Mouse (Mus musculus): Measurements from ENCODE around the gene Mob3c.

GRCm38 (mm10) chr4:115821431-115821830 lies 6.5 kb upstream of the Mob3c start:
- no peak for TF ChIP-seq CTCF (IDR thresholded peaks at IDR 0.05; ENCODE audit: control insufficient read depth, insufficient read depth, insufficient read length)
- TF ChIP-seq USF1 (IDR thresholded peaks at IDR 0.05; ENCODE audit: low read depth), result no peak
- TF ChIP-seq MAX (IDR thresholded peaks at IDR 0.05), result no peak
- no peak for TF ChIP-seq CEBPB (IDR thresholded peaks at IDR 0.05; ENCODE audit: low read depth)
- TF ChIP-seq MYOD1 (IDR thresholded peaks at IDR 0.05; ENCODE audit: control insufficient read depth, insufficient read length, low read depth), result no peak

Data from C2C12 (cell line).